Mouse (Mus musculus) olfactory bulb, adult 2 months (tissue): ENCODE measurements around the gene Evc2.

Experiments used
- CTCF ChIP-seq: fragments of 200-500 bp; IDR thresholded peaks from 2 replicates; pipeline ENCODE4 v1.5.1; 2012; ENCODE audit warnings: low read depth, mild to moderate bottlenecking, low read length, moderate library complexity; ENCODE audit not compliant: insufficient read depth
- POLR2A ChIP-seq: fragments of 200-500 bp; IDR thresholded peaks from 2 replicates; pipeline ENCODE4 v1.6.1; 2012; ENCODE audit warnings: mild to moderate bottlenecking, low read depth, low read length, moderate library complexity; ENCODE audit not compliant: insufficient read depth

GRCm38 (mm10) chr5:37320761-37321160 is 17.5 kb upstream of the Evc2 start:
- TF ChIP-seq CTCF: no peak
- no peak for TF ChIP-seq POLR2A
